Mouse (Mus musculus) C2C12 (cell line): Measurements from ENCODE around the gene Ubxn11.

ENCODE experiments used
- CEBPB ChIP-seq: IDR thresholded peaks from one replicate; pipeline ENCODE4 v1.6.1; 2011; ENCODE audit warnings: low read depth, mild to moderate bottlenecking, control low read depth, moderate library complexity
- CTCF ChIP-seq: IDR thresholded peaks from one replicate; pipeline ENCODE4 v1.5.1; 2011; ENCODE audit not compliant: control insufficient read depth, insufficient read depth, insufficient read length
- FOSL1 ChIP-seq: IDR thresholded peaks from one replicate; pipeline ENCODE4 v1.8.0; 2011; ENCODE audit warnings: mild to moderate bottlenecking, low read length; ENCODE audit not compliant: poor library complexity, insufficient read depth, severe bottlenecking
- MAX ChIP-seq: IDR thresholded peaks from one replicate; pipeline ENCODE4 v1.6.1; 2011; ENCODE audit warnings: mild to moderate bottlenecking, control low read depth
- MYOD1 ChIP-seq: IDR thresholded peaks from one replicate; pipeline ENCODE4 v1.6.1; 2011; ENCODE audit warnings: low read depth; ENCODE audit not compliant: control insufficient read depth, insufficient read length
- USF1 ChIP-seq: IDR thresholded peaks from one replicate; pipeline ENCODE4 v1.6.1; 2011; ENCODE audit warnings: low read depth, mild to moderate bottlenecking, control low read depth, moderate library complexity

GRCm38 (mm10) chr4:134113356-134113994, 11.1 kb downstream of the Ubxn11 start:
- TF ChIP-seq MAX, result no peak
- TF ChIP-seq CTCF, result no peak
- no peak for TF ChIP-seq MYOD1
- no peak for TF ChIP-seq USF1
- TF ChIP-seq FOSL1, result no peak
- no peak for TF ChIP-seq CEBPB
